Comparison of ENCODE assay signal across 19 mouse cellular contexts in genomic region chr5:32617851-32618250, GRCm38 (mm10).
"Had no signal": no experiment of that assay in that cellular context is flagged by ENCODE, and none has a peak within 500 bp of the region (broad histone marks: within the 10 kb centered on the region; RNA-seq: fewer than 3 reads in every experiment).

No protein-coding gene starts in this region.

- DNase-seq: lung, adult 18-20 months; lung, postnatal 14 days; lung, postnatal 36 days; midbrain, embryonic 14.5 days; right cerebral cortex, postnatal 14 days; thymus, adult 2 months; thymus, postnatal 25 days; thymus, postnatal 4 days had no signal

- H3K4me1 ChIP-seq: megakaryocyte, embryonic 14.5 days; stomach, embryonic 15.5 days had no signal

- H3K36me3 ChIP-seq: lung, embryonic 15.5 days; neural tube, embryonic 13.5 days; neural tube, embryonic 15.5 days; stomach, embryonic 15.5 days had no signal

- ATAC-seq: lung, postnatal 0 days; midbrain, embryonic 16.5 days had no signal

- H3K4me3 ChIP-seq: lung, embryonic 15.5 days; megakaryocyte, embryonic 14.5 days; myocyte; neural tube, embryonic 13.5 days; neural tube, embryonic 15.5 days; stomach, embryonic 15.5 days had no signal

- H3K27ac ChIP-seq: lung, embryonic 15.5 days; macrophage; neural tube, embryonic 13.5 days; neural tube, embryonic 15.5 days; stomach, embryonic 15.5 days; stomach, postnatal 0 days had no signal

- H3K4me2 ChIP-seq: lung, embryonic 15.5 days; midbrain, embryonic 11.5 days; neural tube, embryonic 13.5 days; neural tube, embryonic 15.5 days; stomach, embryonic 15.5 days had no signal

- H3K9me3 ChIP-seq: lung, embryonic 15.5 days; megakaryocyte, embryonic 14.5 days; neural tube, embryonic 13.5 days; neural tube, embryonic 15.5 days; stomach, embryonic 15.5 days had no signal

- H3K9ac ChIP-seq: lung, embryonic 15.5 days; neural tube, embryonic 13.5 days; neural tube, embryonic 15.5 days; stomach, embryonic 15.5 days had no signal

- H3K27me3 ChIP-seq: lung, embryonic 15.5 days; neural tube, embryonic 13.5 days; neural tube, embryonic 15.5 days; stomach, embryonic 15.5 days had no signal
